Mouse (Mus musculus): Measurements from ENCODE around the gene Sbno2. TPM values are rescaled to one million over a fixed set of nuclear protein-coding genes. Genes with fewer than 3 reads are reported as not detected.

The Sbno2 gene
- polyA plus RNA-seq, 1 experiment from 2014 or later, result 13.0 TPM

GRCm38 (mm10) chr10:80102216-80102915 lies 3.0 kb downstream of the Sbno2 start:
- under 1% methylated on average over 54 of the region's 59 CpGs for whole genome bisulfite sequencing
- Histone ChIP-seq H3K4me3 (peak overlapping the region; percentile 94), H3K27ac (ENCODE audit: poor library complexity, severe bottlenecking) (peak overlapping the region; percentile 57), H3K9me3 (replicated peaks) (no peaks in the 10 kb centered on the region), H3K36me3 (no peaks in the 10 kb centered on the region), H3K9ac (peak overlapping the region; percentile 93), H3K27me3 (replicated peaks) (no peaks in the 10 kb centered on the region), H3K4me1 (replicated peaks) (peaks cover 54% of the 10 kb centered on the region), H3K4me2 (peak overlapping the region; percentile 98)
- peak; percentile 89 for ATAC-seq (ENCODE audit: insufficient number of reproducible peaks, low FRiP score)

- peaks cover 68% of the 10 kb centered on the region for H3K4me1 ChIP-seq (replicated peaks)
- H3K9ac ChIP-seq, result 0 out of 2 replicates have a peak overlapping the region, but pooled peaks have one; percentile 93
- no peaks in the 10 kb centered on the region for H3K27me3 ChIP-seq (replicated peaks)
- no peaks in the 10 kb centered on the region for H3K9me3 ChIP-seq (replicated peaks)
- peak overlapping the region; percentile 94 for H3K4me3 ChIP-seq
- H3K4me2 ChIP-seq, result peak overlapping the region; percentile 98
- H3K36me3 ChIP-seq, result no peaks in the 10 kb centered on the region
- no peak for ATAC-seq (ENCODE audit: insufficient number of reproducible peaks, low FRiP score)
- WGBS, result 35% methylated on average over 11 of the region's 11 CpGs
- H3K27ac ChIP-seq (ENCODE audit: poor library complexity, severe bottlenecking), result no peak overlapping the region
Observed at GRCm38 (mm10) chr10:80100982-80101381, 4.4 kb downstream of the Sbno2 start.

- Histone ChIP-seq H3K9me3 (replicated peaks) (no peaks in the 10 kb centered on the region), H3K27ac (ENCODE audit: poor library complexity, severe bottlenecking) (no peak overlapping the region), H3K36me3 (no peaks in the 10 kb centered on the region), H3K4me1 (replicated peaks) (peaks cover 89% of the 10 kb centered on the region), H3K27me3 (replicated peaks) (no peaks in the 10 kb centered on the region), H3K4me2 (no peak overlapping the region), H3K4me3 (no peak overlapping the region), H3K9ac (no peak overlapping the region)
- WGBS, result 78% methylated on average over 5 of the region's 5 CpGs
- ATAC-seq (ENCODE audit: insufficient number of reproducible peaks, low FRiP score), result no peak
Observed at GRCm38 (mm10) chr10:80098630-80099029, 6.7 kb downstream of the Sbno2 start.

- Histone ChIP-seq H3K36me3 (no peaks in the 10 kb centered on the region), H3K27ac (ENCODE audit: poor library complexity, severe bottlenecking) (peak overlapping the region; percentile 19), H3K9me3 (replicated peaks) (no peaks in the 10 kb centered on the region), H3K9ac (0 out of 2 replicates have a peak overlapping the region, but pooled peaks have one; percentile 34), H3K4me3 (no peak overlapping the region), H3K27me3 (replicated peaks) (no peaks in the 10 kb centered on the region), H3K4me2 (peak overlapping the region; percentile 42), H3K4me1 (replicated peaks) (peaks cover 94% of the 10 kb centered on the region)
- 10% methylated on average over 7 of the region's 7 CpGs for WGBS
- ATAC-seq (ENCODE audit: insufficient number of reproducible peaks, low FRiP score), result peak; percentile 40; the same call in 1 of the 2 replicates
Observed at GRCm38 (mm10) chr10:80097275-80097674, 8.1 kb downstream of the Sbno2 start.

- no peak for ATAC-seq (ENCODE audit: insufficient number of reproducible peaks, low FRiP score)
- H3K36me3 ChIP-seq, result no peaks in the 10 kb centered on the region; the same call in none of the 2 replicates
- no peaks in the 10 kb centered on the region for H3K9me3 ChIP-seq (replicated peaks)
- no peak overlapping the region for H3K27ac ChIP-seq (ENCODE audit: poor library complexity, severe bottlenecking)
- no peaks in the 10 kb centered on the region for H3K27me3 ChIP-seq (replicated peaks)
- peaks cover 82% of the 10 kb centered on the region for H3K4me1 ChIP-seq (replicated peaks)
- no peak overlapping the region for H3K4me3 ChIP-seq
- H3K9ac ChIP-seq, result peak overlapping the region; percentile 49
- no peak overlapping the region for H3K4me2 ChIP-seq
- 84% methylated on average over 5 of the region's 5 CpGs for WGBS
Observed at GRCm38 (mm10) chr10:80095547-80095946, 9.8 kb downstream of the Sbno2 start.

GRCm38 (mm10) chr10:80094684-80095083 lies 10.7 kb downstream of the Sbno2 start:
- Histone ChIP-seq H3K27me3 (replicated peaks) (no peaks in the 10 kb centered on the region), H3K9me3 (replicated peaks) (no peaks in the 10 kb centered on the region), H3K4me1 (replicated peaks) (peaks cover 74% of the 10 kb centered on the region), H3K4me3 (no peak overlapping the region), H3K36me3 (peaks cover 4% of the 10 kb centered on the region), H3K9ac (no peak overlapping the region), H3K27ac (ENCODE audit: poor library complexity, severe bottlenecking) (no peak overlapping the region), H3K4me2 (no peak overlapping the region)
- no peak for ATAC-seq (ENCODE audit: insufficient number of reproducible peaks, low FRiP score)
- WGBS, result 76% methylated on average over 3 of the region's 3 CpGs

- WGBS, result 85% methylated on average over 6 of the region's 6 CpGs
- Histone ChIP-seq H3K36me3 (peaks cover 4% of the 10 kb centered on the region), H3K4me3 (no peak overlapping the region), H3K4me1 (replicated peaks) (peaks cover 68% of the 10 kb centered on the region), H3K4me2 (no peak overlapping the region), H3K27me3 (replicated peaks) (no peaks in the 10 kb centered on the region), H3K9me3 (replicated peaks) (no peaks in the 10 kb centered on the region), H3K27ac (ENCODE audit: poor library complexity, severe bottlenecking) (no peak overlapping the region), H3K9ac (no peak overlapping the region)
- ATAC-seq (ENCODE audit: insufficient number of reproducible peaks, low FRiP score), result no peak
Observed at GRCm38 (mm10) chr10:80094085-80094484, 11.3 kb downstream of the Sbno2 start.

GRCm38 (mm10) chr10:80092690-80093089 lies 12.7 kb downstream of the Sbno2 start:
- Histone ChIP-seq H3K27ac (ENCODE audit: poor library complexity, severe bottlenecking) (no peak overlapping the region), H3K27me3 (replicated peaks) (no peaks in the 10 kb centered on the region), H3K4me1 (replicated peaks) (peaks cover 59% of the 10 kb centered on the region), H3K4me3 (no peak overlapping the region), H3K9ac (peak overlapping the region; percentile 11; the same call in 1 of the 2 replicates), H3K9me3 (replicated peaks) (no peaks in the 10 kb centered on the region), H3K4me2 (no peak overlapping the region), H3K36me3 (peaks cover 4% of the 10 kb centered on the region)
- no peak for ATAC-seq (ENCODE audit: insufficient number of reproducible peaks, low FRiP score)
- WGBS, result 84% methylated on average over 5 of the region's 5 CpGs

GRCm38 (mm10) chr10:80091527-80091926 lies 13.8 kb downstream of the Sbno2 start:
- Histone ChIP-seq H3K27me3 (replicated peaks) (no peaks in the 10 kb centered on the region), H3K27ac (ENCODE audit: poor library complexity, severe bottlenecking) (no peak overlapping the region), H3K36me3 (peaks cover 4% of the 10 kb centered on the region), H3K9ac (no peak overlapping the region), H3K4me3 (no peak overlapping the region), H3K9me3 (replicated peaks) (no peaks in the 10 kb centered on the region), H3K4me2 (no peak overlapping the region), H3K4me1 (replicated peaks) (peaks cover 56% of the 10 kb centered on the region)
- 89% methylated on average over 6 of the region's 6 CpGs for WGBS
- no peak for ATAC-seq (ENCODE audit: insufficient number of reproducible peaks, low FRiP score)

- Histone ChIP-seq H3K27ac (ENCODE audit: poor library complexity, severe bottlenecking) (no peak overlapping the region), H3K27me3 (replicated peaks) (no peaks in the 10 kb centered on the region), H3K4me2 (no peak overlapping the region), H3K4me3 (no peak overlapping the region), H3K4me1 (replicated peaks) (peaks cover 51% of the 10 kb centered on the region), H3K36me3 (peaks cover 10% of the 10 kb centered on the region), H3K9ac (0 out of 2 replicates have a peak overlapping the region, but pooled peaks have one; percentile 16), H3K9me3 (replicated peaks) (no peaks in the 10 kb centered on the region)
- ATAC-seq (ENCODE audit: insufficient number of reproducible peaks, low FRiP score), result no peak
- WGBS, result 38% methylated on average over 4 of the region's 4 CpGs
Observed at GRCm38 (mm10) chr10:80089146-80089545, 16.2 kb downstream of the Sbno2 start.

- Histone ChIP-seq H3K27me3 (replicated peaks) (no peaks in the 10 kb centered on the region), H3K27ac (ENCODE audit: poor library complexity, severe bottlenecking) (no peak overlapping the region), H3K4me2 (no peak overlapping the region), H3K9ac (no peak overlapping the region), H3K4me1 (replicated peaks) (peaks cover 39% of the 10 kb centered on the region), H3K4me3 (no peak overlapping the region), H3K9me3 (replicated peaks) (no peaks in the 10 kb centered on the region), H3K36me3 (peaks cover 27% of the 10 kb centered on the region)
- WGBS, result 89% methylated on average over 8 of the region's 8 CpGs
- ATAC-seq (ENCODE audit: insufficient number of reproducible peaks, low FRiP score), result no peak
Observed at GRCm38 (mm10) chr10:80087483-80087882, 17.9 kb downstream of the Sbno2 start.
